Mouse (Mus musculus): ENCODE data around the gene Nup133. TPM values are rescaled to one million over a fixed set of nuclear protein-coding genes. Genes with fewer than 3 reads are reported as not detected.

The Nup133 gene
- polyA plus RNA-seq, 1 experiment from 2014 or later, result 30.4 TPM

DNA sequence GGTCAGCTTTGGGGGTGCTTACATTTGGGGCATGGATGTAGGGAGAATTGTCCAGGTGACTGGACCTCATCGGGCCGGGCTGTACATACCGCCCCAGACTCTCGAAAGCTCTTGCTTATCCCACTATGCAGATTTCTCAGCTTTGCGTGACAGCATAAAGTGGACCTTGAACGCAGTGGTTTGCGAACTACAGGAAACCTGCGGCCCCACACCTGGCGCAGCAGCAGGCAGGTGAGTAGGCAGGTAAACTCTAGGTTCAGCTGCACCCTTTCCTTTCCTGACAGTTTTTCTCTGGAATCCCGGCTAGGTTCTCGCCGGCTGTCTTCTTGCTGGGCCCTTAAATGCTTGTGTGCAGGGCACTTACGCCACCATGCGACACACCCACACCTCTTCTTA lies 52.7 kb downstream of the Nup133 start:
- H3K9ac ChIP-seq (ENCODE audit: low read depth, low read length), result no peak overlapping the region
- WGBS, result 56% methylated on average over 14 of the region's 14 CpGs
- no peak overlapping the region for H3K27ac ChIP-seq (replicated peaks; ENCODE audit: low read depth, low read length)
- DNase-seq (ENCODE audit: low spot score) (no peak), ATAC-seq (ENCODE audit: low read depth) (no peak)
- H3K4me2 ChIP-seq (ENCODE audit: low read depth, low read length), result no peak overlapping the region
- no peak overlapping the region for H3K4me3 ChIP-seq (ENCODE audit: low read depth, low read length)
- H3K4me1 ChIP-seq (ENCODE audit: control insufficient read depth, insufficient read depth, low read length), result 0 out of 2 replicates have a peak, but pooled peaks cover 6% of the 10 kb centered on the region
- H3K27me3 ChIP-seq (replicated peaks; ENCODE audit: control insufficient read depth, insufficient read depth, low read length), result peaks cover 51% of the 10 kb centered on the region
- H3K36me3 ChIP-seq (ENCODE audit: control insufficient read depth, insufficient read depth, low read length), result peaks cover 24% of the 10 kb centered on the region
- H3K9me3 ChIP-seq (ENCODE audit: control insufficient read depth, low read length), result no peaks in the 10 kb centered on the region

DNA sequence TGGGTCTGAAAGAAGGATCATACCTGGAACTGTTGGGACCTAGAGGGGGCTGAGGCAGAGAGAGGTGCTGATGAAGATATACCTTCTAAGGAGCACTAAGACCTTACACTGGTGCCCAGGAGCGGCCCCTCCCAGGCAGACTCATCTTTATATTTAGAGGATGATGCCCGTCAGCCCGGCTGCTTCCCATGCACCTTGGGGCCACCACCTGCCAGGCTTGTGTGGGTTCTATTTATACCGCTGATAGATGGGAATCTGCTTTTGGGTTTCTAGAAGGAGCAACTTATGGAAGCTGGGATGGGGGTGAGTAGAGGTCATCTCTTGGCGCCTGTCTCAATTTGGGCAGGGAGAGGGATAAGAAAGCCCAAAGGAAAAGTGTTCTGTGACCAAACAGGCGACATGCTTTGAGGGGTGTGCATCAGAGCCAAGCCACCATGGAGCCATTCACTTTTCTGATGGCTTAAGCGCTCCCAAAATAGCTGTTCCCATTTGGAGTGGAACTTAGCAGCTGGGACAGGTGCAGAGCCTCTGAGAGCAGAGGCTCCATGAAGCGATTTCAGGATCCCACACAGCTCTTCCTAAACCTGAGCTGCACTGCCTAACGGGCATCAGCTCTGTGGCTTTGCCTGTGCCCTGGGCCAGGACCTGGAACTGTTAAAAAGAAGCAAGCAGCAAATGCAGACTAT lies 53.2 kb downstream of the Nup133 start:
- ATAC-seq (ENCODE audit: low read depth) (peak; percentile 19; the same call in 1 of the 2 replicates), DNase-seq (ENCODE audit: low spot score) (peak; percentile 61)
- H3K27ac ChIP-seq (replicated peaks; ENCODE audit: low read depth, low read length), result no peak overlapping the region
- no peak overlapping the region for H3K9ac ChIP-seq (ENCODE audit: low read depth, low read length)
- no peak overlapping the region for H3K4me3 ChIP-seq (ENCODE audit: low read depth, low read length)
- H3K36me3 ChIP-seq (ENCODE audit: control insufficient read depth, insufficient read depth, low read length), result peaks cover 19% of the 10 kb centered on the region
- H3K4me2 ChIP-seq (ENCODE audit: low read depth, low read length), result no peak overlapping the region
- no peaks in the 10 kb centered on the region for H3K9me3 ChIP-seq (ENCODE audit: control insufficient read depth, low read length)
- WGBS, result 63% methylated on average over 9 of the region's 9 CpGs
- H3K4me1 ChIP-seq (ENCODE audit: control insufficient read depth, insufficient read depth, low read length), result 0 out of 2 replicates have a peak, but pooled peaks cover 6% of the 10 kb centered on the region
- peaks cover 57% of the 10 kb centered on the region for H3K27me3 ChIP-seq (replicated peaks; ENCODE audit: control insufficient read depth, insufficient read depth, low read length)

DNA sequence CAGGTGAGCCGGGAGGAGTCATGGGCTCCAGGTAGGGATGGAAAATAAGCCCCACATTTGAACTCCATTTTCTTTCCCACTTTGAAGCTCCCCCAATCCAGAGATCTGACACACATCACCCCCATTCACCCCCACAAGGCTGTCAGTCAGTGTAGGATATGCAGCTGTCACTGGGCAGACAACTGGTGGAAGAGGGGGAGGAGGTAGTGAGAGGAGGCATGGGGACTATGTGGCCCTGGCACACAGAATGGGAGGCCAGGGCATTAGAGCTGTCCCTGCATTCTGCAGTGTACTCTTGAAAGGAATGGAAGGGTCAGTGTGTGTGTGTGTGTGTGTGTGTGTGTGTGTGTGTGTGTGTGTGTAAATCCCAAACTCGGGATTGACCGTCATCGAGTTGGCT lies 53.8 kb downstream of the Nup133 start:
- Histone ChIP-seq H3K36me3 (ENCODE audit: control insufficient read depth, insufficient read depth, low read length) (peaks cover 13% of the 10 kb centered on the region), H3K9me3 (ENCODE audit: control insufficient read depth, low read length) (no peaks in the 10 kb centered on the region), H3K4me3 (ENCODE audit: low read depth, low read length) (no peak overlapping the region), H3K27ac (replicated peaks; ENCODE audit: low read depth, low read length) (no peak overlapping the region; the same call in 1 of the 2 replicates), H3K9ac (ENCODE audit: low read depth, low read length) (no peak overlapping the region), H3K4me1 (ENCODE audit: control insufficient read depth, insufficient read depth, low read length) (0 out of 2 replicates have a peak, but pooled peaks cover 6% of the 10 kb centered on the region), H3K27me3 (replicated peaks; ENCODE audit: control insufficient read depth, insufficient read depth, low read length) (peaks cover 60% of the 10 kb centered on the region), H3K4me2 (ENCODE audit: low read depth, low read length) (no peak overlapping the region)
- DNase-seq (ENCODE audit: low spot score), result no peak
- WGBS, result 76% methylated on average over 3 of the region's 4 CpGs
- ATAC-seq (ENCODE audit: low read depth), result peak; percentile 24; the same call in 1 of the 2 replicates

DNA sequence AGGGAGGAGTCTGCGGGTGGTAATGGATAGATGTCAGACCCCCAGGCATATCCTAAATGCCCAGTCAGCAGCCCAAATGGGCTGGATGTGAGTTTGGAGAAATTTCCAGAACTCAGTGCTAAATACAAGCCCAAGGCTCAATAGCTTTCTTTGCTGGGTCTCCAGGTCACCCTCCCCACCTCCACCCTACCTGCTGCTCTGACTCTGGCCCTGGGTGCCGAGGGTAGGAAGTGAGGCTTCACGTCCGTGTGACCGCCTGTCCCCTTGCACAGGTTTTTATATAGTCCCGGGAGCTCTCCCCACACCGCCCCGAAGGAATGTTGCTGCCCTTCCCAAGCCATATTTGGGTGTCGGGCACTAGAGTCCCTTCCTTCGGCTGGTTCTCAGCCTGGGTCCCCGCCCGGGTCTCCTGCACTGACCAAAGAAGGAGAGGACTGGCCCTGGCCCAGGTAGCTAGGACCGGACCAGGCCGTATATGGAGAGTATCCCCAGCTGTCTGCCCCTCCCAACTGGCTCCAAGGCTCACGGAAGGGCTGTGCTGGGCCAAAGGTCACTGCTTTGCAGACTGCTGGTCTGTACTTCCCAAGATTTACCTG lies 54.5 kb downstream of the Nup133 start, which contains the start of gene Acta1:
Gene Acta1 (minus strand): TSS at position 250 of the 596 bp plus-strand sequence.
- WGBS, result 22% methylated on average over 10 of the region's 15 CpGs
- Histone ChIP-seq H3K4me3 (ENCODE audit: low read depth, low read length) (peak within 1 kb of the TSS; percentile 14; the same call in 1 of the 2 replicates), H3K27me3 (replicated peaks; ENCODE audit: control insufficient read depth, insufficient read depth, low read length) (peaks cover 60% of the 10 kb centered on the region), H3K9me3 (ENCODE audit: control insufficient read depth, low read length) (no peaks in the 10 kb centered on the region), H3K27ac (replicated peaks; ENCODE audit: low read depth, low read length) (no peak within 1 kb of the TSS; the same call in 1 of the 2 replicates), H3K4me2 (ENCODE audit: low read depth, low read length) (no peak within 1 kb of the TSS), H3K9ac (ENCODE audit: low read depth, low read length) (no peak within 1 kb of the TSS), H3K36me3 (ENCODE audit: control insufficient read depth, insufficient read depth, low read length) (peaks cover 12% of the 10 kb centered on the region; the same call in 1 of the 2 replicates), H3K4me1 (ENCODE audit: control insufficient read depth, insufficient read depth, low read length) (0 out of 2 replicates have a peak, but pooled peaks cover 6% of the 10 kb centered on the region)
- DNase-seq (ENCODE audit: low spot score) (peak; percentile 15), ATAC-seq (ENCODE audit: low read depth) (no peak)

DNA sequence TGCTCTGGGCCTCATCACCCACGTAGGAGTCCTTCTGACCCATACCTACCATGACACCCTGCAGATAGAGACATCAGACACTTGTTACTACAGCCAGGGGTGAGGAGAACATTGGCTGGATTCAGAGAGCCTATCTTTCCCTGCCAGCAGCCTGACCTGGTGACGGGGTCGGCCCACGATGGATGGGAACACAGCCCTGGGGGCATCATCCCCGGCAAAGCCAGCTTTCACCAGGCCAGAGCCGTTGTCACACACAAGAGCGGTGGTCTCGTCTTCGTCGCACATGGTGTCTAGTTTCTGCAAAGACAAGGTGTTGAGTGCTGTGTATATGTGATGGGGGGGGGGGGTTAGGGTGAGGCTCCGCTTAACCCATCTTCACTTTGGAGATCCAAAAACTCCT lies 55.7 kb downstream of the Nup133 start:
- ATAC-seq (ENCODE audit: low read depth) (no peak), DNase-seq (ENCODE audit: low spot score) (no peak)
- Histone ChIP-seq H3K9ac (ENCODE audit: low read depth, low read length) (no peak overlapping the region), H3K4me2 (ENCODE audit: low read depth, low read length) (no peak overlapping the region), H3K4me3 (ENCODE audit: low read depth, low read length) (no peak overlapping the region), H3K27me3 (replicated peaks; ENCODE audit: control insufficient read depth, insufficient read depth, low read length) (peaks cover 60% of the 10 kb centered on the region), H3K4me1 (ENCODE audit: control insufficient read depth, insufficient read depth, low read length) (0 out of 2 replicates have a peak, but pooled peaks cover 6% of the 10 kb centered on the region), H3K9me3 (ENCODE audit: control insufficient read depth, low read length) (no peaks in the 10 kb centered on the region), H3K36me3 (ENCODE audit: control insufficient read depth, insufficient read depth, low read length) (0 out of 2 replicates have a peak, but pooled peaks cover under 1% of the 10 kb centered on the region), H3K27ac (replicated peaks; ENCODE audit: low read depth, low read length) (no peak overlapping the region)
- 83% methylated on average over 7 of the region's 11 CpGs for WGBS

DNA sequence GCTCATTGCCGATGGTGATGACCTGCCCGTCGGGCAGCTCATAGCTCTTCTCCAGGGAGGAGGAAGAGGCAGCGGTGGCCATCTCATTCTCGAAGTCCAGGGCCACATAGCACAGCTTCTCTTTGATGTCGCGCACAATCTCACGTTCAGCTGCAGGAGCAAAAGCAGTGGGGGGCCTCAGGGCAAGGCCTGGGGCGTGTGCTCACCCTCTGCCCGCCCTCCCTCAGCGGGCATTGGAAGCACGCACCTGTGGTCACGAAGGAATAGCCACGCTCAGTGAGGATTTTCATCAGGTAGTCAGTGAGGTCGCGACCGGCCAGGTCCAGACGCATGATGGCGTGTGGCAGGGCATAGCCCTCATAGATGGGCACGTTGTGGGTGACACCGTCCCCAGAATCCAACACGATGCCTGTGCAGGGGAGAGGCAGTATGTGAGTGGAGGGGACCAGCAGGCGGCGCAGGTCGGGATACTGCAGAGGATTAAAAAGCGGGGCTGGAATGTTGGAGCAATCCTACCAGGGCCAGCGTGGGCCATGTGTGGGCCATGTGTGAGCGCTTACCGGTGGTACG lies 56.4 kb downstream of the Nup133 start:
- Histone ChIP-seq H3K27me3 (replicated peaks; ENCODE audit: control insufficient read depth, insufficient read depth, low read length) (peaks cover 60% of the 10 kb centered on the region), H3K9ac (ENCODE audit: low read depth, low read length) (no peak overlapping the region), H3K4me2 (ENCODE audit: low read depth, low read length) (peak overlapping the region; percentile 53), H3K4me1 (ENCODE audit: control insufficient read depth, insufficient read depth, low read length) (0 out of 2 replicates have a peak, but pooled peaks cover 6% of the 10 kb centered on the region), H3K9me3 (ENCODE audit: control insufficient read depth, low read length) (no peaks in the 10 kb centered on the region), H3K4me3 (ENCODE audit: low read depth, low read length) (peak overlapping the region; percentile 30), H3K27ac (replicated peaks; ENCODE audit: low read depth, low read length) (no peak overlapping the region), H3K36me3 (ENCODE audit: control insufficient read depth, insufficient read depth, low read length) (no peaks in the 10 kb centered on the region)
- no peak for DNase-seq (ENCODE audit: low spot score)
- 11% methylated on average over 22 of the region's 30 CpGs for WGBS
- peak; percentile 27; the same call in 1 of the 2 replicates for ATAC-seq (ENCODE audit: low read depth)

DNA sequence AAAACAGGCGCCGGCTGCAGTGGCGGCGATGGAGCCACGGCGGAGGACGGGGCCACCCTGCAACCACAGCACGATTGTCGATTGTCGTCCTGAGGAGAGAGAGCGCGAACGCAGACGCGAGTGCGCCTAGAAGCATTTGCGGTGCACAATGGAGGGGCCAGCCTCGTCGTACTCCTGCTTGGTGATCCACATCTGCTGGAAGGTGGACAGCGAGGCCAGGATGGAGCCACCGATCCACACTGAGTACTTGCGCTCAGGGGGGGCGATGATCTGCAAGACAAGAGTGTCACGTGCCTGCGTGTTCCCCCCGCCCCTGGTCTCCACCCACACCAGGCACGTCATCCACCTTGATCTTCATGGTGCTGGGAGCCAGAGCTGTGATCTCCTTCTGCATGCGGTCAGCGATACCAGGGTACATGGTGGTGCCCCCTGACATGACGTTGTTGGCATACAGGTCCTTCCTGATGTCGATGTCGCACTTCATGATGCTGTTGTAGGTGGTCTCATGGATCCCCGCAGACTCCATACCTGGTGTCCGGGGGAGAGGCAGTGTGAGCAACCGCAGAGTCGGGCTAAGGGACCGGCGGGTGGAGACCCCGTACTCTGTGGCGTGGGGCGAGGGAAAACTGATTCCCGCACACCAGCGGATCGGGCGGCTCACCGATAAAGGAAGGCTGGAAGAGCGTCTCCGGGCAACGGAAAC lies 57.0 kb downstream of the Nup133 start:
- Histone ChIP-seq H3K9ac (ENCODE audit: low read depth, low read length) (peak overlapping the region; percentile 54), H3K27me3 (replicated peaks; ENCODE audit: control insufficient read depth, insufficient read depth, low read length) (peaks cover 60% of the 10 kb centered on the region), H3K36me3 (ENCODE audit: control insufficient read depth, insufficient read depth, low read length) (no peaks in the 10 kb centered on the region), H3K4me1 (ENCODE audit: control insufficient read depth, insufficient read depth, low read length) (0 out of 2 replicates have a peak, but pooled peaks cover 6% of the 10 kb centered on the region), H3K9me3 (ENCODE audit: control insufficient read depth, low read length) (no peaks in the 10 kb centered on the region), H3K27ac (replicated peaks; ENCODE audit: low read depth, low read length) (no peak overlapping the region), H3K4me3 (ENCODE audit: low read depth, low read length) (peak overlapping the region; percentile 30), H3K4me2 (ENCODE audit: low read depth, low read length) (peak overlapping the region; percentile 53)
- ATAC-seq (ENCODE audit: low read depth), result no peak
- under 1% methylated on average over 49 of the region's 49 CpGs for WGBS
- no peak for DNase-seq (ENCODE audit: low spot score)

DNA sequence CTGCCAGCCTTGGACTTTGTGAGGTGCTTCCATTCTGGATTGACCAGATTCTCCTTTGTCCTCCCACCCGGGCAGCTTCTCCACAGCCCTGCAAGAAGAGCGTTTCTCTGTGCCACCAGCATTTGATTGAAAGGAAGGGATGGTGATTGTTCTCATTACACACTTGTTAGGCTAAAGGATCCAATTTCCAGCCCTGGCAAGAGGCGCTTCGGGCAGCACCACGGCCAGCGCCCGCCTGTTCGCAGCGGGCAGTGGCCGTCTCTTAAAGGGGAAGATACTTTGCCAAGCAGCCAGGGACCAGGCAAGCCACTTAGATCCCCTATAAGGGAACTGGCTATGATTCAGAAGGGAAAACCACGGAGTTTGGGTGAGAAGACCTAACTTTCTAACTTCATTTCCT lies 57.8 kb downstream of the Nup133 start:
- peak; percentile 79 for DNase-seq (ENCODE audit: low spot score)
- WGBS, result 0% methylated on average over 11 of the region's 11 CpGs
- no peak for ATAC-seq (ENCODE audit: low read depth)
- peak overlapping the region; percentile 54; the same call in 1 of the 2 replicates for H3K9ac ChIP-seq (ENCODE audit: low read depth, low read length)
- peak overlapping the region; percentile 30 for H3K4me3 ChIP-seq (ENCODE audit: low read depth, low read length)
- no peaks in the 10 kb centered on the region for H3K9me3 ChIP-seq (ENCODE audit: control insufficient read depth, low read length)
- H3K4me1 ChIP-seq (ENCODE audit: control insufficient read depth, insufficient read depth, low read length), result 0 out of 2 replicates have a peak, but pooled peaks cover 6% of the 10 kb centered on the region
- peak overlapping the region; percentile 53 for H3K4me2 ChIP-seq (ENCODE audit: low read depth, low read length)
- peaks cover 58% of the 10 kb centered on the region for H3K27me3 ChIP-seq (replicated peaks; ENCODE audit: control insufficient read depth, insufficient read depth, low read length)
- H3K36me3 ChIP-seq (ENCODE audit: control insufficient read depth, insufficient read depth, low read length), result no peaks in the 10 kb centered on the region
- H3K27ac ChIP-seq (replicated peaks; ENCODE audit: low read depth, low read length), result no peak overlapping the region
